Mouse (Mus musculus) liver, embryonic 14.5 days (tissue): ENCODE data around the gene Kcng4. TPM values are rescaled to one million over a fixed set of nuclear protein-coding genes. Genes with fewer than 3 reads are reported as not detected.

Experiments used
- ATAC-seq: fragments of 200-750 bp; cut with Nextera tagmentation; 2 replicates; pipeline ENCODE4 v1.8.0; 2017; ENCODE audit warnings: moderate number of reproducible peaks, mild to moderate bottlenecking, moderate library complexity; ENCODE audit not compliant: insufficient read depth
- DNase-seq, 3 experiments: peaks; one replicate each; pipeline ENCODE4 v3.0.0-alpha.2; 2012 to 2013; ENCODE audit warnings: low read depth in 3 of 3, low spot score in 3 of 3
- H3K27ac ChIP-seq: fragments of 300-500 bp; sonication (generic); 2 replicates; pipeline ENCODE4 v1.5.1; 2014; ENCODE audit warnings: moderate library complexity, mild to moderate bottlenecking, control low read depth, inconsistent platforms
- H3K27me3 ChIP-seq: fragments of 300-500 bp; sonication (generic); 2 replicates; pipeline ENCODE4 v1.6.1; 2014; ENCODE audit warnings: mild to moderate bottlenecking, low read length, moderate library complexity; ENCODE audit not compliant: control insufficient read depth, insufficient read depth
- H3K36me3 ChIP-seq: fragments of 300-500 bp; sonication (generic); replicated peaks from 2 replicates; pipeline ENCODE4 v1.6.1; 2014; ENCODE audit warnings: low read depth; ENCODE audit not compliant: control insufficient read depth, insufficient read depth
- H3K4me1 ChIP-seq, 2 experiments: fragments of 200-500 bp in 1 of 2; fragments of 300-500 bp in 1 of 2; sonication (generic) in 1 of 2; replicated peaks; 2 replicates each; pipeline ENCODE4 v1.6.1; 2012 to 2014; ENCODE audit warnings: antibody characterized with exemption in 1 of 2, inconsistent platforms in 1 of 2, low read length in 1 of 2; ENCODE audit not compliant: control insufficient read depth in 2 of 2, insufficient read depth in 2 of 2
- H3K4me2 ChIP-seq: fragments of 300-500 bp; sonication (generic); 2 replicates; pipeline ENCODE4 v1.6.1; 2014; ENCODE audit warnings: low read depth, mild to moderate bottlenecking, control low read depth, moderate library complexity
- H3K4me3 ChIP-seq, 2 experiments: fragments of 200-500 bp in 1 of 2; fragments of 300-500 bp in 1 of 2; sonication (generic) in 1 of 2; 2 replicates each; pipeline ENCODE4 v1.5.1; 2012 to 2014; ENCODE audit warnings: low read depth in 2 of 2, low read length in 2 of 2, mild to moderate bottlenecking in 2 of 2, control low read depth in 1 of 2, inconsistent platforms in 1 of 2, moderate library complexity in 1 of 2; ENCODE audit not compliant: insufficient read depth in 1 of 2
- H3K9ac ChIP-seq: fragments of 300-500 bp; sonication (generic); replicated peaks from 2 replicates; pipeline ENCODE4 v1.6.1; 2014; ENCODE audit warnings: mild to moderate bottlenecking, control low read depth, moderate library complexity
- H3K9me3 ChIP-seq: fragments of 300-500 bp; sonication (generic); 2 replicates; pipeline ENCODE4 v1.6.1; 2016; ENCODE audit warnings: low read length, mixed read lengths; ENCODE audit not compliant: control insufficient read depth
- CTCF ChIP-seq: IDR thresholded peaks from 2 replicates; pipeline ENCODE4 v1.5.1; 2016; ENCODE audit warnings: antibody characterized with exemption, low read depth, control low read depth
- EP300 ChIP-seq: IDR thresholded peaks from 2 replicates; pipeline ENCODE4 v1.6.1; 2016; ENCODE audit warnings: antibody characterized with exemption, low read depth
- WGBS: fragments of 180-500 bp; shearing (Covaris S2); extraction: QIAGEN DNeasy Blood & Tissue Kit; methylation state at CpG from one replicate; pipeline ENCODE4 v1.1.7; 2014; ENCODE audit not compliant: insufficient replicate concordance; 5-methylcytosine and 5-hydroxymethylcytosine counted together
- polyA plus RNA-seq, 2 experiments: library from polyadenylated mRNA; depleted of rRNA in 1 of 2; stranded (reverse) in 1 of 2; unstranded in 1 of 2; fragments of >200 nt; fragmentation: Nextera tagmentation in 1 of 2; extraction: Ambion mirVana in 1 of 2; gene quantifications; 2 replicates each; pipeline versions ENCODE4 v1.2.1 to v1.2.3; 2012 to 2014

Kcng4 gene
- polyA plus RNA-seq, 2 experiments: not detected

- H3K4me1 ChIP-seq: no peaks in the 10 kb centered on the region
- no peak overlapping the region for H3K27ac ChIP-seq
- H3K9ac ChIP-seq: no peak overlapping the region
- no peak for ATAC-seq
- no peak overlapping the region for H3K4me2 ChIP-seq
- DNase-seq: no peak
- no peaks in the 10 kb centered on the region for H3K36me3 ChIP-seq
- no peak overlapping the region for H3K4me3 ChIP-seq
- H3K27me3 ChIP-seq: no peaks in the 10 kb centered on the region
- no peaks in the 10 kb centered on the region for H3K9me3 ChIP-seq
- TF ChIP-seq CTCF: no peak
- TF ChIP-seq EP300: no peak
- 38% methylated on average over 2 of the region's 2 CpGs for WGBS
Observed at GRCm38 (mm10) chr8:119651324-119651723, 15.8 kb upstream of the Kcng4 start.

- TF ChIP-seq CTCF (no peak), EP300 (no peak)
- Histone ChIP-seq H3K4me3 (no peak overlapping the region), H3K9me3 (no peaks in the 10 kb centered on the region), H3K4me1 (no peaks in the 10 kb centered on the region), H3K9ac (no peak overlapping the region), H3K27me3 (no peaks in the 10 kb centered on the region), H3K4me2 (no peak overlapping the region), H3K27ac (no peak overlapping the region), H3K36me3 (no peaks in the 10 kb centered on the region)
- ATAC-seq: no peak
- no peak for DNase-seq
- WGBS: 55% methylated on average over 7 of the region's 7 CpGs
Observed at GRCm38 (mm10) chr8:119646846-119647245, 11.4 kb upstream of the Kcng4 start.

- Histone ChIP-seq H3K9me3 (no peaks in the 10 kb centered on the region), H3K36me3 (no peaks in the 10 kb centered on the region), H3K27ac (no peak overlapping the region), H3K4me2 (no peak overlapping the region), H3K4me3 (no peak overlapping the region), H3K27me3 (no peaks in the 10 kb centered on the region), H3K4me1 (no peaks in the 10 kb centered on the region), H3K9ac (no peak overlapping the region)
- 44% methylated on average over 3 of the region's 3 CpGs for WGBS
- no peak for ATAC-seq
- no peak for DNase-seq
- TF ChIP-seq EP300: no peak
- TF ChIP-seq CTCF: peak; percentile 53
Observed at GRCm38 (mm10) chr8:119646197-119646596, 10.7 kb upstream of the Kcng4 start.

- ATAC-seq (no peak), DNase-seq (no peak)
- WGBS: 66% methylated on average over 18 of the region's 18 CpGs
Observed at GRCm38 (mm10) chr8:119644981-119645597, 9.6 kb upstream of the Kcng4 start.

GRCm38 (mm10) chr8:119644429-119644960, 9.0 kb upstream of the Kcng4 start:
- H3K4me3 ChIP-seq: no peak overlapping the region
- H3K9me3 ChIP-seq: no peaks in the 10 kb centered on the region
- H3K4me2 ChIP-seq: no peak overlapping the region
- no peak overlapping the region for H3K27ac ChIP-seq
- no peak for TF ChIP-seq EP300
- no peak for TF ChIP-seq CTCF
- H3K4me1 ChIP-seq: no peaks in the 10 kb centered on the region
- H3K27me3 ChIP-seq: no peaks in the 10 kb centered on the region
- no peaks in the 10 kb centered on the region for H3K36me3 ChIP-seq
- DNase-seq (no peak), ATAC-seq (no peak)
- no peak overlapping the region for H3K9ac ChIP-seq
- 78% methylated on average over 17 of the region's 17 CpGs for WGBS

More at GRCm38 (mm10) chr8:119644981-119645597, 9.6 kb upstream of the Kcng4 start:
- Histone ChIP-seq H3K27ac (no peak overlapping the region), H3K36me3 (no peaks in the 10 kb centered on the region), H3K9ac (no peak overlapping the region), H3K27me3 (no peaks in the 10 kb centered on the region), H3K4me1 (no peaks in the 10 kb centered on the region), H3K4me2 (no peak overlapping the region), H3K9me3 (no peaks in the 10 kb centered on the region), H3K4me3 (no peak overlapping the region)
- TF ChIP-seq CTCF: no peak
- TF ChIP-seq EP300: no peak
